Mouse (Mus musculus): ENCODE results near the gene Col4a3bp. TPM values are rescaled to one million over a fixed set of nuclear protein-coding genes. Genes with fewer than 3 reads are reported as not detected.

Gene Col4a3bp
- polyA plus RNA-seq, 1 experiment = 5.4 TPM

GRCm38 (mm10) chr13:96678616-96679015, 136.2 kb downstream of the Col4a3bp start:
- no peak for DNase-seq (ENCODE audit: low read depth, low spot score)
- WGBS = 77% methylated on average over 6 of the region's 6 CpGs

- no peak for DNase-seq (ENCODE audit: low read depth, low spot score)
- 70% methylated on average over 9 of the region's 9 CpGs for WGBS
These were observed 138.0 kb downstream of the Col4a3bp start for GRCm38 (mm10) chr13:96680163-96681087.

GRCm38 (mm10) chr13:96681088-96681620, 138.7 kb downstream of the Col4a3bp start:
- DNase-seq (ENCODE audit: low read depth, low spot score) = no peak

GRCm38 (mm10) chr13:96684779-96685178, 142.4 kb downstream of the Col4a3bp start:
- WGBS = 78% methylated on average over 5 of the region's 5 CpGs
- DNase-seq (ENCODE audit: low read depth, low spot score) = no peak

- no peak for DNase-seq (ENCODE audit: low read depth, low spot score)
- WGBS = 85% methylated on average over 9 of the region's 9 CpGs
These were observed 144.8 kb downstream of the Col4a3bp start for GRCm38 (mm10) chr13:96687261-96687660.

Other genes starting within 250 kb of the Col4a3bp start
- 3.9 and 4.3 TPM in 2 replicates for gene Poc5, start 154.3 kb upstream of the Col4a3bp start, polyA plus RNA-seq (2012; rRNA removed)
- gene Ankdd1b, start 71.4 kb upstream of the Col4a3bp start, polyA plus RNA-seq (2012; rRNA removed) = 0.11 and 0.25 TPM in 2 replicates
- gene Gm17622, start 51.9 kb upstream of the Col4a3bp start, polyA plus RNA-seq (2012; rRNA removed) = not detected in 2 replicates
- gene Polk, start within 50 bp of the Col4a3bp start, polyA plus RNA-seq (2012; rRNA removed) = 1.0 and 1.6 TPM in 2 replicates
- gene Hmgcr, start 128.3 kb downstream of the Col4a3bp start, polyA plus RNA-seq (2012; rRNA removed) = 26.5 and 34.1 TPM in 2 replicates
- not detected in 2 replicates for gene Ankrd31, start 205.7 kb downstream of the Col4a3bp start, polyA plus RNA-seq (2012; rRNA removed)

All from large intestine, adult 2 months (tissue).